Mouse (Mus musculus) fat pad, adult 2 months (tissue): ENCODE results near the gene Smoc1.

ENCODE experiments used
- DNase-seq: peaks from one replicate; pipeline ENCODE4 v3.0.0-alpha.2; 2011; ENCODE audit warnings: low read depth, low spot score; ENCODE audit errors: extremely low read depth

Smoc1 gene

GRCm38 (mm10) chr12:81024407-81024806 is 2.2 kb upstream of the Smoc1 start:
- no peak for DNase-seq

- DNase-seq = no peak
Observed at GRCm38 (mm10) chr12:81024993-81025392, 1.6 kb upstream of the Smoc1 start.

- no peak for DNase-seq
Observed at GRCm38 (mm10) chr12:81026995-81027942, 661 bp downstream of the Smoc1 start.

GRCm38 (mm10) chr12:81028291-81028920 is 1.8 kb downstream of the Smoc1 start:
- no peak for DNase-seq

- no peak for DNase-seq
Observed at GRCm38 (mm10) chr12:81029731-81030130, 3.1 kb downstream of the Smoc1 start.

- no peak for DNase-seq
Observed at GRCm38 (mm10) chr12:81031579-81031978, 5.0 kb downstream of the Smoc1 start.

- DNase-seq = no peak
Observed at GRCm38 (mm10) chr12:81033389-81034041, 6.9 kb downstream of the Smoc1 start.

- no peak for DNase-seq
Observed at GRCm38 (mm10) chr12:81034042-81034417, 7.4 kb downstream of the Smoc1 start.

GRCm38 (mm10) chr12:81035850-81036249 is 9.2 kb downstream of the Smoc1 start:
- DNase-seq = no peak

- DNase-seq = no peak
Observed at GRCm38 (mm10) chr12:81043616-81044015, 17.0 kb downstream of the Smoc1 start.

GRCm38 (mm10) chr12:81046926-81047325 is 20.3 kb downstream of the Smoc1 start:
- DNase-seq = no peak

- DNase-seq = no peak
Observed at GRCm38 (mm10) chr12:81049661-81050060, 23.1 kb downstream of the Smoc1 start.

GRCm38 (mm10) chr12:81055000-81055705 is 28.5 kb downstream of the Smoc1 start:
- DNase-seq = no peak

GRCm38 (mm10) chr12:81055811-81056210 is 29.2 kb downstream of the Smoc1 start:
- DNase-seq = no peak

- DNase-seq = no peak
Observed at GRCm38 (mm10) chr12:81057619-81058018, 31.0 kb downstream of the Smoc1 start.

- DNase-seq = no peak
Observed at GRCm38 (mm10) chr12:81058561-81058960, 32.0 kb downstream of the Smoc1 start.

- no peak for DNase-seq
Observed at GRCm38 (mm10) chr12:81061831-81062361, 35.3 kb downstream of the Smoc1 start.

GRCm38 (mm10) chr12:81063336-81063955 is 36.8 kb downstream of the Smoc1 start:
- DNase-seq = no peak

GRCm38 (mm10) chr12:81074139-81074538 is 47.5 kb downstream of the Smoc1 start:
- no peak for DNase-seq

GRCm38 (mm10) chr12:81074941-81075340 is 48.3 kb downstream of the Smoc1 start:
- DNase-seq = no peak
